Mouse (Mus musculus) brain, embryonic 14.5 days (tissue): ENCODE measurements around the gene Filip1l.

ENCODE experiments used
- CTCF ChIP-seq: fragments of 200-500 bp; IDR thresholded peaks from 2 replicates; pipeline ENCODE4 v1.5.1; 2012; ENCODE audit warnings: inconsistent platforms, mild to moderate bottlenecking, moderate library complexity, borderline replicate concordance; ENCODE audit not compliant: insufficient read depth, insufficient read length; ENCODE audit errors: extremely low read depth
- POLR2A ChIP-seq: fragments of 200-500 bp; IDR thresholded peaks from 2 replicates; pipeline ENCODE4 v1.6.1; 2012; ENCODE audit warnings: mild to moderate bottlenecking, inconsistent platforms, borderline replicate concordance; ENCODE audit not compliant: poor library complexity, insufficient read depth, insufficient read length, severe bottlenecking; ENCODE audit errors: extremely low read depth

- no peak for TF ChIP-seq CTCF
- no peak for TF ChIP-seq POLR2A
Measured at GRCm38 (mm10) chr16:57364498-57364897, 11.6 kb downstream of the Filip1l start.
